Mouse (Mus musculus): ENCODE results near the gene Fam120a.

Gene Fam120a

GRCm38 (mm10) chr13:48967956-48968749 is at the start of gene Fam120a:
Gene Fam120a, minus strand, starts transcription at chr13:48968017.
- DNase-seq (ENCODE audit: low read depth, low spot score): peak; percentile 89

- no peak for DNase-seq (ENCODE audit: low read depth, low spot score)
Observed at GRCm38 (mm10) chr13:49017375-49017774, 49.6 kb upstream of the Fam120a start.

- no peak for DNase-seq (ENCODE audit: low read depth, low spot score)
Observed at GRCm38 (mm10) chr13:49016311-49016761, 48.5 kb upstream of the Fam120a start.

- peak; percentile 21 for DNase-seq (ENCODE audit: low read depth, low spot score)
Observed at GRCm38 (mm10) chr13:49015366-49016306, 47.8 kb upstream of the Fam120a start.

GRCm38 (mm10) chr13:49013206-49013794 is 45.5 kb upstream of the Fam120a start:
- DNase-seq (ENCODE audit: low read depth, low spot score): no peak

GRCm38 (mm10) chr13:49001691-49002090 is 33.9 kb upstream of the Fam120a start:
- no peak for DNase-seq (ENCODE audit: low read depth, low spot score)

- peak; percentile 72 for DNase-seq (ENCODE audit: low read depth, low spot score)
Observed at GRCm38 (mm10) chr13:48998591-48998990, 30.8 kb upstream of the Fam120a start.

- DNase-seq (ENCODE audit: low read depth, low spot score): no peak
Observed at GRCm38 (mm10) chr13:48996731-48997130, 28.9 kb upstream of the Fam120a start.

GRCm38 (mm10) chr13:48994903-48995302 is 27.1 kb upstream of the Fam120a start:
- DNase-seq (ENCODE audit: low read depth, low spot score): peak; percentile 85

- no peak for DNase-seq (ENCODE audit: low read depth, low spot score)
Observed at GRCm38 (mm10) chr13:48992914-48993313, 25.1 kb upstream of the Fam120a start.

GRCm38 (mm10) chr13:48990138-48990537 is 22.3 kb upstream of the Fam120a start:
- no peak for DNase-seq (ENCODE audit: low read depth, low spot score)

GRCm38 (mm10) chr13:48982482-48983098 is 14.8 kb upstream of the Fam120a start:
- no peak for DNase-seq (ENCODE audit: low read depth, low spot score)

- peak; percentile 69 for DNase-seq (ENCODE audit: low read depth, low spot score)
Observed at GRCm38 (mm10) chr13:48979069-48979468, 11.3 kb upstream of the Fam120a start.

- DNase-seq (ENCODE audit: low read depth, low spot score): peak; percentile 83
Observed at GRCm38 (mm10) chr13:48977858-48978257, 10.0 kb upstream of the Fam120a start.

GRCm38 (mm10) chr13:48974699-48975098 is 6.9 kb upstream of the Fam120a start:
- peak; percentile 52 for DNase-seq (ENCODE audit: low read depth, low spot score)

GRCm38 (mm10) chr13:48974266-48974665 is 6.4 kb upstream of the Fam120a start:
- no peak for DNase-seq (ENCODE audit: low read depth, low spot score)

GRCm38 (mm10) chr13:48973231-48973630 is 5.4 kb upstream of the Fam120a start:
- DNase-seq (ENCODE audit: low read depth, low spot score): no peak

- peak; percentile 56 for DNase-seq (ENCODE audit: low read depth, low spot score)
Observed at GRCm38 (mm10) chr13:48971033-48971432, 3.2 kb upstream of the Fam120a start.

GRCm38 (mm10) chr13:48970566-48970965 is 2.7 kb upstream of the Fam120a start:
- DNase-seq (ENCODE audit: low read depth, low spot score): no peak

- no peak for DNase-seq (ENCODE audit: low read depth, low spot score)
Observed at GRCm38 (mm10) chr13:48968750-48969088, 902 bp upstream of the Fam120a start.

Data from CD4-positive helper T cell, adult 2 months (primary cell).